Mouse (Mus musculus) neural tube, embryonic 13.5 days (tissue): Measurements from ENCODE around the gene Ccdc90b. TPM values are rescaled to one million over a fixed set of nuclear protein-coding genes. Genes with fewer than 3 reads are reported as not detected.
A peak's percentile ranks its signal among the peaks of the same experiment; 100 is the strongest.

Experiments
- ATAC-seq: fragments of 200-750 bp; cut with Nextera tagmentation; 2 replicates; pipeline ENCODE4 v1.8.0; 2017; ENCODE audit warnings: low read depth, mild to moderate bottlenecking, moderate TSS enrichment, moderate library complexity
- H3K27ac ChIP-seq: fragments of 300-500 bp; sonication (generic); replicated peaks from 2 replicates; pipeline ENCODE4 v1.5.1; 2015; ENCODE audit warnings: moderate library complexity, mild to moderate bottlenecking, inconsistent platforms
- H3K27me3 ChIP-seq: fragments of 300-500 bp; sonication (generic); 2 replicates; pipeline ENCODE4 v1.6.1; 2015; ENCODE audit warnings: mild to moderate bottlenecking, inconsistent platforms
- H3K36me3 ChIP-seq: fragments of 300-500 bp; sonication (generic); 2 replicates; pipeline ENCODE4 v1.6.1; 2015; ENCODE audit warnings: mild to moderate bottlenecking, inconsistent platforms
- H3K4me1 ChIP-seq: fragments of 300-500 bp; sonication (generic); replicated peaks from 2 replicates; pipeline ENCODE4 v1.6.1; 2015; ENCODE audit warnings: inconsistent platforms
- H3K4me2 ChIP-seq: fragments of 300-500 bp; sonication (generic); 2 replicates; pipeline ENCODE4 v1.6.1; 2015; ENCODE audit warnings: inconsistent platforms, mild to moderate bottlenecking, moderate library complexity
- H3K4me3 ChIP-seq: fragments of 300-500 bp; sonication (generic); 2 replicates; pipeline ENCODE4 v1.5.1; 2015; ENCODE audit warnings: mild to moderate bottlenecking, inconsistent platforms
- H3K9ac ChIP-seq: fragments of 300-500 bp; sonication (generic); 2 replicates; pipeline ENCODE4 v1.6.1; 2015; ENCODE audit warnings: moderate library complexity, mild to moderate bottlenecking, inconsistent platforms
- H3K9me3 ChIP-seq: fragments of 300-500 bp; sonication (generic); 2 replicates; pipeline ENCODE4 v1.6.1; 2016; ENCODE audit warnings: inconsistent platforms
- WGBS: fragments of 180-500 bp; shearing (Covaris S2); methylation state at CpG from one replicate; pipeline ENCODE4 v1.1.7; 2015; 5-methylcytosine and 5-hydroxymethylcytosine counted together
- polyA plus RNA-seq: library from polyadenylated mRNA; unstranded; fragments of >200 nt; fragmentation: Nextera tagmentation; extraction: Ambion mirVana; gene quantifications from 2 replicates; pipeline ENCODE4 v1.2.1, GENCODE M21; 2015

Gene Ccdc90b
- 66.2 and 70.1 TPM in 2 replicates for polyA plus RNA-seq

- H3K27ac ChIP-seq = peak within 1 kb of the TSS; percentile 96
- under 1% methylated on average over 60 of the region's 60 CpGs for WGBS
- ATAC-seq = peak; percentile 98
These were observed at the start of gene Ccdc90b for GRCm38 (mm10) chr7:92560986-92561876. Gene Ccdc90b, plus strand, starts transcription at chr7:92561149.

GRCm38 (mm10) chr7:92520397-92520796, 40.6 kb upstream of the Ccdc90b start:
- H3K9me3 ChIP-seq = no peaks in the 10 kb centered on the region
- H3K27me3 ChIP-seq = no peaks in the 10 kb centered on the region
- H3K36me3 ChIP-seq = no peaks in the 10 kb centered on the region
- 70% methylated on average over 3 of the region's 3 CpGs for WGBS
- no peak overlapping the region for H3K27ac ChIP-seq
- H3K4me2 ChIP-seq = no peak overlapping the region
- no peak for ATAC-seq
- no peak overlapping the region for H3K4me3 ChIP-seq
- H3K9ac ChIP-seq = no peak overlapping the region
- H3K4me1 ChIP-seq = no peaks in the 10 kb centered on the region

More at GRCm38 (mm10) chr7:92560986-92561876, at the start of gene Ccdc90b:
- Histone ChIP-seq H3K27me3 (no peaks in the 10 kb centered on the region), H3K4me3 (peak within 1 kb of the TSS; percentile 81), H3K9ac (peak within 1 kb of the TSS; percentile 85), H3K4me2 (peak within 1 kb of the TSS; percentile 62), H3K36me3 (peaks cover 9% of the 10 kb centered on the region), H3K9me3 (no peaks in the 10 kb centered on the region), H3K4me1 (peaks cover 17% of the 10 kb centered on the region)

- Histone ChIP-seq H3K9ac (no peak overlapping the region), H3K9me3 (no peaks in the 10 kb centered on the region), H3K27ac (no peak overlapping the region), H3K36me3 (no peaks in the 10 kb centered on the region), H3K4me1 (no peaks in the 10 kb centered on the region), H3K4me3 (no peak overlapping the region), H3K4me2 (no peak overlapping the region), H3K27me3 (no peaks in the 10 kb centered on the region)
- no peak for ATAC-seq
- WGBS = 36% methylated on average over 4 of the region's 4 CpGs
These were observed 40.1 kb upstream of the Ccdc90b start for GRCm38 (mm10) chr7:92520820-92521219.

- ATAC-seq = no peak
- WGBS = 82% methylated on average over 4 of the region's 4 CpGs
- H3K27me3 ChIP-seq = no peaks in the 10 kb centered on the region
- H3K4me3 ChIP-seq = no peak overlapping the region
- H3K4me1 ChIP-seq = peaks cover 15% of the 10 kb centered on the region
- no peaks in the 10 kb centered on the region for H3K9me3 ChIP-seq
- no peak overlapping the region for H3K9ac ChIP-seq
- no peak overlapping the region for H3K27ac ChIP-seq
- H3K36me3 ChIP-seq = no peaks in the 10 kb centered on the region
- H3K4me2 ChIP-seq = no peak overlapping the region
These were observed 31.7 kb upstream of the Ccdc90b start for GRCm38 (mm10) chr7:92529245-92529644.

GRCm38 (mm10) chr7:92532351-92533036, 28.5 kb upstream of the Ccdc90b start:
- Histone ChIP-seq H3K27ac (peak overlapping the region; percentile 71), H3K9me3 (no peaks in the 10 kb centered on the region), H3K4me2 (0 out of 2 replicates have a peak overlapping the region, but pooled peaks have one; percentile 2), H3K9ac (no peak overlapping the region), H3K36me3 (no peaks in the 10 kb centered on the region), H3K4me1 (peaks cover 15% of the 10 kb centered on the region), H3K27me3 (no peaks in the 10 kb centered on the region), H3K4me3 (no peak overlapping the region)
- ATAC-seq = peak; percentile 80; the same call in 1 of the 2 replicates
- 33% methylated on average over 6 of the region's 6 CpGs for WGBS

- H3K4me2 ChIP-seq = no peak overlapping the region
- H3K9me3 ChIP-seq = no peaks in the 10 kb centered on the region
- H3K4me3 ChIP-seq = no peak overlapping the region
- WGBS = 83% methylated on average over 2 of the region's 2 CpGs
- no peaks in the 10 kb centered on the region for H3K27me3 ChIP-seq
- H3K4me1 ChIP-seq = no peaks in the 10 kb centered on the region
- ATAC-seq = no peak
- no peak overlapping the region for H3K27ac ChIP-seq
- no peak overlapping the region for H3K9ac ChIP-seq
- no peaks in the 10 kb centered on the region for H3K36me3 ChIP-seq
These were observed 14.2 kb upstream of the Ccdc90b start for GRCm38 (mm10) chr7:92546763-92547162.

- WGBS = 82% methylated on average over 6 of the region's 6 CpGs
- Histone ChIP-seq H3K4me3 (no peak overlapping the region), H3K9ac (no peak overlapping the region), H3K27ac (no peak overlapping the region), H3K4me1 (no peaks in the 10 kb centered on the region), H3K36me3 (no peaks in the 10 kb centered on the region), H3K9me3 (no peaks in the 10 kb centered on the region), H3K4me2 (no peak overlapping the region), H3K27me3 (no peaks in the 10 kb centered on the region)
- ATAC-seq = peak; percentile 76
These were observed 10.5 kb upstream of the Ccdc90b start for GRCm38 (mm10) chr7:92550248-92550989.

GRCm38 (mm10) chr7:92550990-92551392, 10.0 kb upstream of the Ccdc90b start:
- Histone ChIP-seq H3K27ac (no peak overlapping the region), H3K4me2 (no peak overlapping the region), H3K27me3 (no peaks in the 10 kb centered on the region), H3K4me3 (no peak overlapping the region), H3K9ac (no peak overlapping the region), H3K36me3 (no peaks in the 10 kb centered on the region), H3K4me1 (no peaks in the 10 kb centered on the region), H3K9me3 (no peaks in the 10 kb centered on the region)
- WGBS = 52% methylated on average over 4 of the region's 4 CpGs
- ATAC-seq = peak; percentile 67

GRCm38 (mm10) chr7:92558744-92559143, 2.2 kb upstream of the Ccdc90b start:
- no peak for ATAC-seq
- no peaks in the 10 kb centered on the region for H3K36me3 ChIP-seq
- H3K9ac ChIP-seq = no peak overlapping the region
- no peak overlapping the region for H3K4me3 ChIP-seq
- H3K4me1 ChIP-seq = peaks cover 17% of the 10 kb centered on the region
- WGBS = 89% methylated on average over 2 of the region's 2 CpGs
- H3K27ac ChIP-seq = no peak overlapping the region
- no peak overlapping the region for H3K4me2 ChIP-seq
- no peaks in the 10 kb centered on the region for H3K9me3 ChIP-seq
- H3K27me3 ChIP-seq = no peaks in the 10 kb centered on the region

- H3K36me3 ChIP-seq = peaks cover 26% of the 10 kb centered on the region
- WGBS = 95% methylated on average over 1 of the region's 1 CpGs
- H3K27ac ChIP-seq = no peak overlapping the region
- no peaks in the 10 kb centered on the region for H3K9me3 ChIP-seq
- no peak overlapping the region for H3K9ac ChIP-seq
- no peak overlapping the region for H3K4me3 ChIP-seq
- ATAC-seq = no peak
- H3K27me3 ChIP-seq = no peaks in the 10 kb centered on the region
- H3K4me1 ChIP-seq = peaks cover 13% of the 10 kb centered on the region
- H3K4me2 ChIP-seq = no peak overlapping the region
These were observed 5.8 kb downstream of the Ccdc90b start for GRCm38 (mm10) chr7:92566775-92567174.

- Histone ChIP-seq H3K4me2 (no peak overlapping the region), H3K9me3 (no peaks in the 10 kb centered on the region), H3K36me3 (peaks cover 44% of the 10 kb centered on the region), H3K27ac (no peak overlapping the region), H3K4me3 (no peak overlapping the region), H3K27me3 (no peaks in the 10 kb centered on the region), H3K9ac (no peak overlapping the region), H3K4me1 (no peaks in the 10 kb centered on the region)
- WGBS = 89% methylated on average over 5 of the region's 5 CpGs
- ATAC-seq = no peak
These were observed 19.7 kb downstream of the Ccdc90b start for GRCm38 (mm10) chr7:92580491-92581207.
